Mouse (Mus musculus) frontal cortex, postnatal 36 days (tissue): ENCODE measurements around the gene Dnaja3.
A peak's percentile ranks its signal among the peaks of the same experiment; 100 is the strongest.
"Not testable (repeated sequence)": the region's sequence is repeated elsewhere in the genome, so short reads cannot be mapped to it uniquely, and the experiment has no call there.

Experiments
- DNase-seq, 2 experiments: peaks; one replicate each; pipeline ENCODE4 v3.0.0; 2022; ENCODE audit warnings: low spot score in 2 of 2

Gene Dnaja3

DNA sequence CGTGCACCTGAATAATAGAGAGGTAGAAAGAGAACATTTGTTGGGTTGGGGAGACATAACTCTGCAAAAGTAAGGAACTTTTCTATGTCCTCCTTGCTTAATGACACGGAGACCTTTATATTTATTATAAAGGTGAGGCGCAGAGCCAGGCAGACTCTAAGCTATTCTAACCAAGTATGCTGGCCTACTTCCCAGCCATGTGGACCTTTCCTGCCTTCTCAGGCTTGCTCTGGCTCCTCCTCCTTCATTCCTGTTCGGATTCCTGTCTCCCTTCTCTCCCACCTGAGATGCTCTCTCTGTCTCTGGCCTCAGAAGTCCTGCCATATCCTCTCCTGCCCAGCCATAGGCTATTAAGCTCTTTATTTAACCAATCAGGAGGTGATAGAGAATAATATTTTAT is 85.5 kb downstream of the Dnaja3 start:
- DNase-seq: no peak

- peak; percentile 90 to 94 for DNase-seq
Measured at GRCm38 (mm10) chr16:4725780-4726527, 86.2 kb downstream of the Dnaja3 start, which contains the start of gene Hmox2. TSS of gene Hmox2 (plus strand) at chr16:4726361.

- DNase-seq: peak in 1 of 2 experiments; percentile 23
Measured at GRCm38 (mm10) chr16:4726528-4727128, 86.8 kb downstream of the Dnaja3 start.

DNA sequence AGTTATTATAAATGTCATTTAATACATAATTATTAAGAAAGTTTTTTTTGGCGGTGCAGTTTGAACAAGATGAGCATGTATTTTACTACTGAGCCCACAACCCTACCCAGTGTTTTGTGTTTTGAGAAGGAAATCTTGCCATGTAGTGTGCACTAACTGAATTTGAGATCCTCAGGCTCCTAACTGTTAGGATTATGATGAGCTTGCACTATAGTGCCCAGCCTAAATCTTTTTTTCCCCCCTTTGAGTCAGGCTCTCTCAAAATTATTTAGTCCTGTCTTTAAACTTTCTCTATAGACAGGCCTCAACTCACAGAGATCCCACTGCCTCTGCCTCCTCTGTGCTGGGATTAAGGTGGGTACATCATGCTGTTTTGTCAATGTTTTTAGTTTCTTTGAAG is 87.7 kb downstream of the Dnaja3 start:
- DNase-seq: no peak

DNA sequence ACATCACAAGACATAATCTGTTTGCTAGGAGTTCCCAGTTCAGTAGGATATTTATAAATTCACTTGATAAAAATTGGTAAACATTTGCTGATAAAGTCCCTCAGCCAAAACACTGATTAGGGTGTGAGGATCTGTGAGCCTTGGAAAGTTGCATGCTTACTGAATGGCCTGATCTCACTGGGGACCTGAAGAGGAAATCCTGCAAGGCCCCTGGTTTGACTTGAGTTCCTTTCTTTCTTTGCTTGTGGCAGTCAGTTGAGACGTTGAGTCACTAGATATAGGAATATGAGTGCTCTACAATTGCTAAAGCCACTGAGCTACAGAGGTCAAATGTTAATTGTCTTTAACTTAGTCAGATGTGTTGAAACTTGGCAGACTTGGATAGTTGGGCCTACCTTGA is 88.2 kb downstream of the Dnaja3 start:
- DNase-seq: no peak

- no peak for DNase-seq
Measured at GRCm38 (mm10) chr16:4730776-4731358, 91.1 kb downstream of the Dnaja3 start.

GRCm38 (mm10) chr16:4736262-4736661 is 96.5 kb downstream of the Dnaja3 start:
- DNase-seq: no peak

DNA sequence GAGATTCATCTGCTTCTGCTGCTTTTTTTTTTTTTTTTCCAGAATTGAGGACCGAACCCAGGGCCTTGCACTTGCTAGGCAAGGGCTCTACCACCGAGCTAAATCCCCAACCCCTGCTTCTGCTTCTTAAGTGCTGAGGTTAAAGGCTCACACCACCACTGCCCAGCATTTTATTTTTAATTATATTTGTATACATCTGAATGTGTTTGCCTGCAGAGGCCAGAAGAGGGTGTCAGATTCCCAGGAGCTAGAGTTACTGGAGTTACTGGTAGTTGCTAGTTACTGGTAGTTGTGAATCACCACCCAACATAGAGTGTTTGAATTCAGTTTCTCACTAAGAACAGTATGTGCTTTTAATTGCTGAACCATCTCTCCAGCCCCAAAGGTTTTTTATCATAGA is 100.2 kb downstream of the Dnaja3 start:
- no peak for DNase-seq

GRCm38 (mm10) chr16:4742186-4742585 is 102.4 kb downstream of the Dnaja3 start:
- DNase-seq: no peak

DNA sequence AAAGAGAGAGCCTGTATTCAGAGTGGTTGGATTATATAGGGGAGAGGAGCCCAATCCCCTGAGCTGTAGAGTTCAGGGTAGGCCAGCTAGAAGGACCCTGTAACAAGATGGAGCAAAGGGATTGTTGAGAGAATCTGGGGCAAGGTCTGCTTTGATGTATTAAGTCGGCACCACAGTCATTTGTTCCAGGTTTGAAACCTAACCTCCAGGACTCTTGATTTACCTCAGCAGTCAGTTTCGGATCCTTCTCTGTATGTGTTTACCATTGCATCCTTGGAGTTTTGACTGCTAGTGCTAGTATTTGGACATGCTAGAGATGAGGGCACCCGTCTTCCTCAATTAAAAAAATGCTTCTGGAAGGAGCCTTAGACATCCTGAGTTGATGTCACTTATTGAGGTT is 112.4 kb downstream of the Dnaja3 start:
- no peak for DNase-seq

DNA sequence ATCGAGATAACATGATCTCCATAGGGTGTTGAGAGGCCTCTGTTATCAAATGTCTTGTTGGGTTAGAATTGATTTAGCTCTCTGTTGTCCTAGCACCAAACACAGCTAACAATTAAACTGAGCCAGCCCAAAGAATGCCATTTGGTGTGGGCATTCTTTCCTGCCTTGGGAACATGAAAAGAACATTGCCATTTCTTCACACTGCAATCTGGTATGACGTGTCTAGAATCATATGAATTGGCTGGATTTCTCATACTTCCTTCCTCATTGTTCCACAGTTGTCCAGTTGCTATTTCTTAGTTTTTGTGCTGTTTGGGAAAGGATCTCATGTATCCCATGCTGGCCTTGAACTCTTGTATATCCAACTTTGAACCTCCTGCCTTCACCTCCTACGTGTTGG is 114.3 kb downstream of the Dnaja3 start:
- no peak for DNase-seq

GRCm38 (mm10) chr16:4756660-4757335 is 117.0 kb downstream of the Dnaja3 start:
- DNase-seq: not testable (repeated sequence)
